Mouse (Mus musculus) c-Kit-positive CD71-negative TER-119-negative erythroid progenitor cells, embryonic 14.5 days (primary cell): Measurements from ENCODE around the gene Dhx58.
A peak's percentile ranks its signal among the peaks of the same experiment; 100 is the strongest.

ENCODE experiments used
- DNase-seq: peaks from one replicate; pipeline ENCODE4 v3.0.0-alpha.2; 2013; ENCODE audit warnings: low read depth

The Dhx58 gene

GRCm38 (mm10) chr11:100721776-100722492 lies 17.9 kb upstream of the Dhx58 start:
- no peak for DNase-seq

- DNase-seq = no peak
Observed at GRCm38 (mm10) chr11:100721254-100721653, 17.2 kb upstream of the Dhx58 start.

GRCm38 (mm10) chr11:100720345-100720744 lies 16.3 kb upstream of the Dhx58 start:
- DNase-seq = no peak

GRCm38 (mm10) chr11:100719893-100720292 lies 15.8 kb upstream of the Dhx58 start:
- no peak for DNase-seq

- no peak for DNase-seq
Observed at GRCm38 (mm10) chr11:100719312-100719711, 15.2 kb upstream of the Dhx58 start.

- DNase-seq = no peak
Observed at GRCm38 (mm10) chr11:100718866-100719265, 14.8 kb upstream of the Dhx58 start.

- DNase-seq = no peak
Observed at GRCm38 (mm10) chr11:100718462-100718861, 14.4 kb upstream of the Dhx58 start.

- DNase-seq = no peak
Observed at GRCm38 (mm10) chr11:100716649-100717048, 12.6 kb upstream of the Dhx58 start.

- no peak for DNase-seq
Observed at GRCm38 (mm10) chr11:100714948-100715347, 10.9 kb upstream of the Dhx58 start.

GRCm38 (mm10) chr11:100714534-100714915 lies 10.5 kb upstream of the Dhx58 start:
- peak; percentile 74 for DNase-seq

GRCm38 (mm10) chr11:100713735-100714533 lies 9.9 kb upstream of the Dhx58 start, which contains the start of gene Hspb9:
Gene Hspb9 (plus strand): TSS chr11:100713850.
- no peak for DNase-seq

GRCm38 (mm10) chr11:100713174-100713573 lies 9.1 kb upstream of the Dhx58 start:
- DNase-seq = no peak

GRCm38 (mm10) chr11:100711783-100712615 lies 7.9 kb upstream of the Dhx58 start, which contains the start of gene Kat2a:
Gene Kat2a (minus strand): TSS chr11:100712465.
- no peak for DNase-seq

GRCm38 (mm10) chr11:100710977-100711376 lies 6.9 kb upstream of the Dhx58 start:
- no peak for DNase-seq

GRCm38 (mm10) chr11:100710528-100710927 lies 6.5 kb upstream of the Dhx58 start:
- DNase-seq = no peak

- no peak for DNase-seq
Observed at GRCm38 (mm10) chr11:100709201-100709810, 5.2 kb upstream of the Dhx58 start.

- DNase-seq = no peak
Observed at GRCm38 (mm10) chr11:100705095-100705747, 1.1 kb upstream of the Dhx58 start.

- DNase-seq = no peak
Observed at GRCm38 (mm10) chr11:100703366-100703765, 705 bp downstream of the Dhx58 start.

- no peak for DNase-seq
Observed at GRCm38 (mm10) chr11:100702906-100703305, 1.2 kb downstream of the Dhx58 start.

- peak; percentile 81 for DNase-seq
Observed at GRCm38 (mm10) chr11:100702081-100702851, 1.8 kb downstream of the Dhx58 start.

GRCm38 (mm10) chr11:100701301-100701700 lies 2.8 kb downstream of the Dhx58 start:
- DNase-seq = peak; percentile 81
